Mouse (Mus musculus) macrophage (primary cell): ENCODE data around the gene Slc36a2. TPM values are rescaled to one million over a fixed set of nuclear protein-coding genes. Genes with fewer than 3 reads are reported as not detected.
A peak's percentile ranks its signal among the peaks of the same experiment; 100 is the strongest.

ENCODE experiments used
- H3K27ac ChIP-seq: fragments of 350-480 bp; formaldehyde crosslinking; 2 replicates; pipeline ENCODE4 v1.9.0; 2021
- H3K36me3 ChIP-seq: fragments of 350-480 bp; formaldehyde crosslinking; 2 replicates; pipeline ENCODE4 v1.9.0; 2021; ENCODE audit errors: inconsistent target
- H3K4me3 ChIP-seq: fragments of 350-480 bp; formaldehyde crosslinking; 2 replicates; pipeline ENCODE4 v1.9.0; 2021; ENCODE audit errors: inconsistent target
- H3K79me2 ChIP-seq: fragments of 350-480 bp; formaldehyde crosslinking; 2 replicates; pipeline ENCODE4 v1.9.0; 2021; ENCODE audit errors: inconsistent target
- WGBS: methylation state at CpG from one replicate; pipeline ENCODE4 v1.1.7; 2026; ENCODE audit warnings: inconsistent platforms; ENCODE audit not compliant: missing documents; 5-methylcytosine and 5-hydroxymethylcytosine counted together
- polyA plus RNA-seq: library from polyadenylated mRNA; stranded (reverse); fragments of 250-400 nt; gene quantifications from 3 replicates; pipeline ENCODE4 v1.2.4, GENCODE M21; 2018; ENCODE audit warnings: inconsistent platforms

Slc36a2 gene
- polyA plus RNA-seq, 1 experiment from 2014 or later, result not detected

DNA sequence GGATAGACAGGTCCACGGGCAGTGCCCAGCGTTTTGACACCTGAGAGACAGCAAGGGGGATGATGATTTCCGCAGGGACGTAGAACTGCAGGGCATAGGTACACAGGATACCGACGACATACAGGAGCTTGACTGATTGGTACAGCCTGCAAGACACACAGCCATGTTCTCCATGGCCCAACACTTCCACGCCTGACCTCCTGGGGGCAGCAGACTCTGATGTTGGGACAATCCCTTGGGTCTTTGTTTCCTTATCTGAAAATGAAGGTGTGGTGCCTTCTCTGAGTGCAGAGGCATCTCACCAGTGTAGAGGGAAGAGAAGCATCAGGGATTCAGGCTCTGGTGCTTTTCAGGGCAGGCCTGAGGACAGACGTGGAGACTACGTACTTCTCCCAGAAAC lies 22.2 kb downstream of the Slc36a2 start:
- Histone ChIP-seq H3K36me3 (no peaks in the 10 kb centered on the region), H3K4me3 (no peak overlapping the region), H3K27ac (no peak overlapping the region), H3K79me2 (no peaks in the 10 kb centered on the region)
- 51% methylated on average over 9 of the region's 9 CpGs for WGBS

DNA sequence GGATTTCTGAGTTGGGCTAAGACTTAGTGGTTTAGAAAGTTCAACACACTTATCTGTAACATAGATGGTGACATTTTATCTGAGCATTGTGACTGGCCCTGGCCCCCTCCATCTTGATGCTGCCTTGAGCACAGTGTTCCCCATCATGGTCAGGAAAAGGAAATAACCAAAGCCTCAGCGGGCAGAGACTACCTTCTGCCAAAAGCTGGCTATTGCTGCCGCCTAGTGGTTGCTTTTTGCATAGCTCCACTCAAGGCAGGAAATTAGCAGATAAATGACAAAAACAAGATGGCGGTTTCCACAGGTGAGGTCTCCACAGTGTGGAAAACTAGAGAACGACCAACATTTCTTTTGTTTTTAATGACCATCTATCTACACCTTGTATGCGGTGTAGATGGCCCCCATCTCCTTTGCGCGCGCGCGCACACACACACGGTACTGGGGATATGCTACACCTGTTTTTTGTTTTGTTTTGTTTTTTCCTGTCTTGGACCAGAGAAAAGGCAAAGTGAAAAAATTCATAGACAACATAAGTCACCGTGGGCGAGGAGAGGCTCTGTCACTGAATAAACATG lies 26.0 kb downstream of the Slc36a2 start:
- WGBS, result 48% methylated on average over 12 of the region's 13 CpGs

DNA sequence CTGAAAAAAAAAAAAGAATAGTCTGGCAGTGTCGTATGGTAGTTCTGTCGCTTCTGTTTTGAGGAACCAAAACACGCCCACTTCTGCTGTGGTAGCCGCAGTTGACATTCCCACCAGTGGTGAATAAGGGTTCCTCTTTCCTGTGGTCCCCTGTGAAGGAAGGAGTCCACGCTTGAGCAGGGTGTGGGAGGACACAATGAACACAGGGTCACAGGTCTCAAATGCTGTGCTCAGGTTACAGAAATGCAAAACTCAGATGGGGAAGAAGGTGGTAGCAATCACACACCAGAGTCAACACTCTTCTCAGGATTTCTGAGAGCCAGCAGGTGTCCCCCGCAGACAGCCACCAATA lies 29.8 kb downstream of the Slc36a2 start:
- WGBS, result 0% methylated on average over 6 of the region's 6 CpGs
- Histone ChIP-seq H3K27ac (peak overlapping the region; percentile 92), H3K79me2 (no peaks in the 10 kb centered on the region), H3K4me3 (no peak overlapping the region; the same call in 1 of the 2 replicates), H3K36me3 (no peaks in the 10 kb centered on the region)

More for the DNA sequence above, 26.0 kb downstream of the Slc36a2 start:
- H3K36me3 ChIP-seq, result no peaks in the 10 kb centered on the region
- H3K27ac ChIP-seq, result no peak overlapping the region
- H3K4me3 ChIP-seq, result no peak overlapping the region
- no peaks in the 10 kb centered on the region for H3K79me2 ChIP-seq

DNA sequence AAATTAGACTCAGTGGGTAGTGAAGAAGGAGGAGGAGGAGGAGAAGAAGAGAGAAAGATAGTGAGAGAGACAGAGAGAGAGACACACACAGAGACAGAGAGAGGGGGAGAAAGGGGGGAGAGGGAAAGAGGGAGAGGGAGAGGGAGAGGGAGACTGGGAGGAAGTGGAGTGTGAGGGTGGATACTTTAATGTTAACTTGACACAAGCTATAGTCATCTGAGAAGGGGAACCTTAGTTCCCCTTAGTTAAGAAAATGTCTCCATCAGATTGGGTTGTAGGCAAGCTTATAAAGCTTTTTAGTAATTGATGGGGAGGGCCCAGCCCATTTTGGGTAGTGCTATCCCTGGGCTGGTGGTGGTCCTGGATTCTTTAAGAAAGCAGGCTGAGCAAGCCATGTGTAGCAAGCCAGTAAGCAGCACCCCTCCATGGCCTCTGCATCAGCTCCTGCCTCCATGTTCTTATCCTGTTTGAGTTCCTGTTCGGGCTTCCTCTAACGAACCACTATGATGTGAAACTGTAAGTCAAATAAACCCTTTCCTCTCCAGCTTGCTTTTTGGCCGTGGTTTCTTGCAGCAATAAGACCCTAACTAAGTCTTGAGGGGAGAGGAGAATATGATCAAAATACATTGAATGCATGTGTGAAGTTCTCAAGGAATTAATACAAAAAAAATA lies 30.3 kb downstream of the Slc36a2 start:
- 2% methylated on average over 3 of the region's 3 CpGs for WGBS
- H3K4me3 ChIP-seq, result no peak overlapping the region; the same call in 1 of the 2 replicates
- no peaks in the 10 kb centered on the region for H3K79me2 ChIP-seq
- peak overlapping the region; percentile 92 for H3K27ac ChIP-seq
- H3K36me3 ChIP-seq, result no peaks in the 10 kb centered on the region

DNA sequence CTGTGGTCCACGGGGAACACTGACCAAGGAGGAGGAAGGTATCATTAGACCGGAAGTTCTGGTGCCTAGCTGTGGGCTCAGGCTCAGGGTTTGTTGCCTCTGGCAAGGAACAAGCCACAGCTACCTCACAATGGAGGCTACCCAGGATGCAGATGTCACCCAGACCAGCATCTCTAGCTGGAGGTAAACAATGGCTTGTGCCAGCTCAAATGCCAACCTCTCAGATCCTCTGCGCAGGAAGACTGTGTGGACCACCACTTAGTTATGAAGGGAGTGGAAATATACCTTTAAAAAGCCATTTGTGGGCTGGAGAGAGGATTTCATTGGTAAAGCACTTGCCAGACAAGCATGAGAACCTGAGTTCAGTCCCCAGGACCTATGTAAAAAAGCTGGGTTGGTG lies 33.3 kb downstream of the Slc36a2 start, which contains the start of gene Slc36a3:
Slc36a3 (minus strand) TSS at position 101 of the 400 bp plus-strand sequence.
- no peak within 1 kb of the TSS for H3K27ac ChIP-seq
- H3K79me2 ChIP-seq, result no peaks in the 10 kb centered on the region
- WGBS, result 71% methylated on average over 3 of the region's 3 CpGs

DNA sequence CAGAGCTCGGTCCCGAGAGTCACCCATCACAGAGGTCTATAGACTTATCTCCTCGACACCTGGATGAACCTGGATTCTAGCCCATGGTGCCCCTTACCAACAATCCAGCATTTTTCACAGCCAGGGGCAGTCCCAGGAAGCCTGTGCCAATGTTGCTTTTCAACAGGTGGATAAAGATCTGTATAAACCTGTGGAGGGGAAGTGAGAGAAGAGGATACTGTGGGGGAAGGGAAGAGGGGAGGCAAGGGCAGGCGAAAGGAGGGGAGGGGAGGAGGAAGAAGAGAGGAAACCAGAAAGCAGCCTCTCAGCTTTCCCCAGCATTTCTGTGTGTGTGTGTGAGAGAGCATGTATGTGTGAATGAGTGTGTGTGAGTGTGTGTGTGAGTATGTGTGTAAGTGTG lies 36.4 kb downstream of the Slc36a2 start:
- no peak overlapping the region for H3K4me3 ChIP-seq
- H3K27ac ChIP-seq, result peak overlapping the region; percentile 69
- H3K79me2 ChIP-seq, result no peaks in the 10 kb centered on the region
- H3K36me3 ChIP-seq, result no peaks in the 10 kb centered on the region
- 35% methylated on average over 4 of the region's 4 CpGs for WGBS

More for the DNA sequence above, 33.3 kb downstream of the Slc36a2 start, which contains the start of gene Slc36a3:
- Histone ChIP-seq H3K4me3 (no peak within 1 kb of the TSS), H3K36me3 (no peaks in the 10 kb centered on the region)

DNA sequence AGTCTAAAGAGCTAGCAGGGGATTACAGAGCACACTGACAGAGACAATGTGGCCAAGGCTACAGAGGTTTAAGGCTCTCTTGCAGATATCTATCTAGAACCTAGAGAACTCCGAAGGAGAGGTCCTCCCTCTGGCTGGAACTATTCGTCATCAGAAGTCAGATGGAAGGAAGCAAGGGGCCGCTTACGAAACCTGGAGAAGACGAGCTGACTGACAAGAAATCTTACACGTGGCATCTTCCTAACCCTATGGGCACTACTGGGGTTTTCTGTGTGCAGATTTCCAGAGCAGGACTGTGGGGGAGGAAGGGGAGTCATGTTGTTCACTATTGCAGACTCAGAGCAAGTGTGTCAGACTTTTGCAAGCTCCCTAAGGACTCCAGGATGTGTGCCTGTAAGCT lies 37.5 kb downstream of the Slc36a2 start:
- no peaks in the 10 kb centered on the region for H3K36me3 ChIP-seq
- H3K27ac ChIP-seq, result peak overlapping the region; percentile 69
- H3K79me2 ChIP-seq, result no peaks in the 10 kb centered on the region
- no peak overlapping the region for H3K4me3 ChIP-seq
- WGBS, result 7% methylated on average over 6 of the region's 6 CpGs

DNA sequence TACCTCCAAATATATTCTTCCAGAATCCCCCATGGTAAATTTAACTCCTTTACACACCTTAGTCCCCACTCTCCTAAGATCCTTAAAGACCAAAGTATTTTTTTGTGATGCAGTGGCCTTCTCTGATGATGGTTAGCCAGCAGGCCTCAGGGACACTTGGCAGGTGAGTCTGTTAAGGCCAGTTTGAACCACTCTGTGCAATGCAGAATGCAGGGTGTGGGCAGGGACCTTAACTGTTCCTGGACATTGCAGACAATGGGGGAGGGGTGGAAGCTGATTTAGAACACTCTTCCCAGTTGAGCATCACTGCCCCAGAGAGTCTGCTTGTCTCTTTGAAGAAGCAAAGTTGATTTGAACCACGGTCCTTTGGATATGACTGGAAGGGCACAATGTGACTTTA lies 38.0 kb downstream of the Slc36a2 start:
- Histone ChIP-seq H3K4me3 (no peak overlapping the region), H3K79me2 (no peaks in the 10 kb centered on the region), H3K27ac (peak overlapping the region; percentile 69), H3K36me3 (no peaks in the 10 kb centered on the region)
- 100% methylated on average over 1 of the region's 1 CpGs for WGBS

DNA sequence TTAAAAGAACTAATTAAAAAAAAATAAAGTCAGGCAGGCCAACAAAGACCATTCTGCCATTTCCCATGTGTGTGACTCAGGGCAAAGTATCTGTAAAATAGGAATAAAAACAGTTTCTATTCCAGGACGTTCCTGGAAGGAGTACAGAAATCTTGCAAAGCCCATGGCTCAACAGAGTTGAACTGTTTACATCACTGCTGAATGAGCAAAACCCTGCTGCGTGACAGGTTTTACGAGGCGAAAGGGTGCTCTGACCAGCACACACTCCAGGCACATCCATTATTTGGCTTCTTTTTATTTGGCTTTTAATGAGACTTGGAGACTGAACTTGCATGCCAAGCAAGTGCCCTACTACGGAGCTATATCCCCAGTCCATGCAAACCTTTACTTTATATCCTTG lies 40.9 kb downstream of the Slc36a2 start:
- 97% methylated on average over 5 of the region's 5 CpGs for WGBS
- no peaks in the 10 kb centered on the region for H3K36me3 ChIP-seq
- H3K27ac ChIP-seq, result no peak overlapping the region
- H3K79me2 ChIP-seq, result no peaks in the 10 kb centered on the region
- H3K4me3 ChIP-seq, result no peak overlapping the region

DNA sequence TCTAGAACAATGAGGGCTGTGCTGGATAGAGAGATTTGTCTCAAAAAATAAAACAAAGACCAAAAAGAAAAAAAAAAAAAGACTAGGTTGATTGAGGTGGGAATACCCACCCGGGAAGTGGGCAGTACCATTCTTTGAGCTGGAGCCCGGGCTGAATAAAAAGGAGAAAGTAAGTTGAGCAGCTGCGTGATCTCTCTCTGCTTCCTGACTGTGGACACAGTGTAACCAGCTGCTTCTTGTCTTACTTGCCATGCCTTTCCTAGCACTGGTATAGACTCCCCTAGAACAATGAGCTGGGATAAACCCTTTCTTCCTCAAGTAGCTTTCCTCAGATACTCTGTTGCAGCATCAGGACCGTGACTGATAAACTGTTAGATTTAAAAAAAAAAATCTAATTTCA lies 43.4 kb downstream of the Slc36a2 start:
- WGBS, result 89% methylated on average over 4 of the region's 4 CpGs
- H3K79me2 ChIP-seq, result no peaks in the 10 kb centered on the region
- H3K4me3 ChIP-seq, result no peak overlapping the region
- no peaks in the 10 kb centered on the region for H3K36me3 ChIP-seq
- H3K27ac ChIP-seq, result no peak overlapping the region

DNA sequence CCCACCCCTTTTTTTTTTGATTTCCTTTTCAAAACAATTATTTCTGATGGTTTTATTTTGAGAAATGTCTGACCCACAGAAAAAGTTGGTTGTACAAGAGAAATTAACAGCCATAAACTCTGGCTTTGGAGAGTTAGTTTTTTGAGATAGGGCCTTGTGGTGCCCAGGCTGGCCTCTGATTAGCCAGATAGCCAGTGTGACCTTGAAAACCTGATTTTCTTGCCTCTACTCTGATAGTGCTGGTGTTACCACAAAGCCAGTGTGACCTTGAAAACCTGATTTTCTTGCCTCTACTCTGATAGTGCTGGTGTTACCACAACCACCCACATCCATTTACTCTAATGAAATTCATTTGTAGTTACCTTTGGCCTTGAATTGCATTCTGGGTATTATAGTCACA lies 47.2 kb downstream of the Slc36a2 start:
- Histone ChIP-seq H3K27ac (no peak overlapping the region), H3K4me3 (no peak overlapping the region), H3K36me3 (no peaks in the 10 kb centered on the region), H3K79me2 (no peaks in the 10 kb centered on the region)

DNA sequence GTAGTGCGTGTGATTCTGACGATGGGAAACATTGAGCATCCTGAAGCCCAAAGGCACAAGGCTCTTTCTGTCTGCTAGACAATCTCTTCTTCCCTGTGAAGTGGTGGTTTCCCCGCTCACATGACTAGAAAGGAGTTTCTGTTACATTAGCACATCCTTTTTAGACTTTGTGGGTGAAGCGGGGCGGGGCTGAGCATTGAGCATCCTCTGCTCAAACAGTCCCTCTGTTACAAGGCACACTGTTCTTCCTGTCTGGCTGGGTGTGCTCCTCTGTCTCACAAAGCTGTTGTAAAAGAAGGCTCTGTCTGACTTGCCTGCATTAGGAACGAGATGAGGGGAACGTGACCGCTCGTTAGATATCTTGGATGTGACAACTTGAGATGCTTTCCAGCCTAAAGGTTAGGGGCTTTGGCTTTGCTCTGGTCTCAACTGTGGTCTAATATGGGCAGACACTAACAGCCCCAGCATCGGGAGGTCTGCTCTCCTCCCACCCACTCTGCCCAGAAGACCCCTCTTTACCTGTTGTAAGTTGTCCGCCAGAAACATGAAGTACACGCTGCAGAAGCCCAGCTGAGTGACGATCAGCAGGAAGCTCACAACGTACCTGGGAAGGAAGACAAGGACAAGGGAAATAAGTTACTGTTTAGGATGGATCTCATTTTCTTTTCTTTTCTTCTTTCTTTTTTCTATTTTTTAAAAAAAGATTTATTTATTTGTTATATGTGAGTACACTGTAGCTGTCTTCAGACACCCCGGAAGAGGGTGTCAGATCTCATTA lies 47.9 kb downstream of the Slc36a2 start:
- peak overlapping the region; percentile 2; the same call in 1 of the 2 replicates for H3K27ac ChIP-seq
- no peaks in the 10 kb centered on the region for H3K36me3 ChIP-seq
- no peak overlapping the region for H3K4me3 ChIP-seq
- H3K79me2 ChIP-seq, result no peaks in the 10 kb centered on the region
- 31% methylated on average over 15 of the region's 15 CpGs for WGBS

DNA sequence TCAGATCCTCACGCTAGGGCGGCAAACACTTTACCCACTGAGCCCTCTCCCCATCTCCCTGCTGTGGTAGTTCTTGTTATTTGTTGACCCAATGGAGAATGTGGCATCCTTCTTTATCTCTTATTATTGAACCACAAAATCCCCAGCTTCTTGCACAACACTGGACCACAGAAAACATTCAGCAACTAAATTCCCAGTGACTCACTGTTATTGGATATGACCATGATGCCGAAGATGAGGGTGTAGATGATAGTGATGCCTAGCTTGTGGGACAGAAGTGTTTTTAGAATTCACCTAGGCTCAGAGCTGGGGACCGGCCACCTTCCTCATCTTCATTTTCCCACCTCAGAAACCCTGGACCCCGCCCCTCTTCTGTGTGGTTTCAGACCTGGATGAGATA lies 50.0 kb downstream of the Slc36a2 start:
- no peak overlapping the region for H3K27ac ChIP-seq
- no peaks in the 10 kb centered on the region for H3K79me2 ChIP-seq
- 82% methylated on average over 4 of the region's 5 CpGs for WGBS
- no peak overlapping the region for H3K4me3 ChIP-seq
- H3K36me3 ChIP-seq, result no peaks in the 10 kb centered on the region

DNA sequence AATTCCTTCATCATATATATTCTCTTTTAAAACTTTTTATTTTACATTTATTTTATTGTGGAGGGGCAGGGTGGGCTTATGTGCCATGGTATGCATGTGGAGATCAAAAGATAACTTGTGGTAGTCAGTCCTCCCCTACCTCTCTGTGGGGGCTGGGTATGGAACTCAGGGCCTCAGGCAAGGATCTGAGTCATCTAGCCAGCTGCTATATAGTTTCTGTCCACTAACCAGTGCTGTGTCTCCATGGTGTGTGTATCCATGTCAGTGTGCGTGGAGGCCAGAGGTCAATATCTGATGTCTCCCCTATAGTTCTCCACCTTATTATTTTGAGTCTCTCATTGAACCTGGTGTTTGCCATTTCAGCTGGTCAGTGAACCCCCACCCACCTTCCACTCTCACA lies 50.5 kb downstream of the Slc36a2 start:
- no peak overlapping the region for H3K4me3 ChIP-seq
- no peak overlapping the region for H3K27ac ChIP-seq
- WGBS, result 85% methylated on average over 1 of the region's 1 CpGs
- no peaks in the 10 kb centered on the region for H3K36me3 ChIP-seq
- no peaks in the 10 kb centered on the region for H3K79me2 ChIP-seq

DNA sequence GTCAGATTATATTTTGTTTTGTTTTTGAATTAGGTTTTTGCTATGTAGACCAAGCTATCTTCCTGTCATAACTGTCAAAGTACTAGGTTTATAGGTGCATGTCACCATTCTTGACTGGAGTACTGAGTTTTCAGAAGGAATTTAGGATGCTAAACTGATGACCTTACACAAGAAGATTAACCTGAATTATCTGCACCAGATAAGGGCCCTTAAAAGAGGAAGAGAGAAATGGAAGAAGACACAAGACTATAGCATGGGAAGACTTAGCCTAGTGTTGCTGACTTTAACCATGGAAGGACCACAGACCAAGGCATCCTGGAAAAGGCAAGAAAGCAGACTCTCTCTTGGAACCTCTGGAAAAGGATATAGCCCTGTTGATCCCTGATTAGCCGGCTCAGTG lies 51.7 kb downstream of the Slc36a2 start:
- Histone ChIP-seq H3K4me3 (no peak overlapping the region), H3K79me2 (no peaks in the 10 kb centered on the region), H3K36me3 (no peaks in the 10 kb centered on the region), H3K27ac (no peak overlapping the region)
- WGBS, result 92% methylated on average over 1 of the region's 1 CpGs
